Mouse (Mus musculus) intestine, embryonic 14.5 days (tissue): ENCODE data around the gene Hexim2. TPM values are rescaled to one million over a fixed set of nuclear protein-coding genes. Genes with fewer than 3 reads are reported as not detected.

ENCODE experiments used
- ATAC-seq: fragments of 200-750 bp; cut with Nextera tagmentation; replicated peaks from 2 replicates; pipeline ENCODE4 v1.8.0; 2017; ENCODE audit warnings: low read depth, moderate number of reproducible peaks, moderate TSS enrichment, moderate library complexity; ENCODE audit not compliant: low FRiP score, low TSS enrichment
- DNase-seq: peaks from one replicate; pipeline ENCODE4 v3.0.0-alpha.2; 2018; ENCODE audit warnings: low spot score
- H3K27ac ChIP-seq: fragments of 300-500 bp; sonication (generic); 2 replicates; pipeline ENCODE4 v1.5.1; 2014; ENCODE audit warnings: low read depth, mild to moderate bottlenecking, control low read depth
- H3K27me3 ChIP-seq: fragments of 300-500 bp; sonication (generic); replicated peaks from 2 replicates; pipeline ENCODE4 v1.6.1; 2014; ENCODE audit warnings: low read length, control low read depth; ENCODE audit not compliant: control insufficient read depth, insufficient read depth
- H3K36me3 ChIP-seq: fragments of 300-500 bp; sonication (generic); 2 replicates; pipeline ENCODE4 v1.6.1; 2014; ENCODE audit warnings: low read length, control low read depth; ENCODE audit not compliant: control insufficient read depth, insufficient read depth
- H3K4me1 ChIP-seq: fragments of 300-500 bp; sonication (generic); replicated peaks from 2 replicates; pipeline ENCODE4 v1.6.1; 2014; ENCODE audit warnings: low read length, control low read depth, mixed read lengths; ENCODE audit not compliant: control insufficient read depth, insufficient read depth
- H3K4me2 ChIP-seq: fragments of 300-500 bp; sonication (generic); 2 replicates; pipeline ENCODE4 v1.6.1; 2014; ENCODE audit warnings: low read length
- H3K4me3 ChIP-seq: fragments of 300-500 bp; sonication (generic); 2 replicates; pipeline ENCODE4 v1.5.1; 2014; ENCODE audit warnings: low read depth, low read length, control low read depth, mixed read lengths
- H3K9ac ChIP-seq: fragments of 300-500 bp; sonication (generic); 2 replicates; pipeline ENCODE4 v1.6.1; 2014; ENCODE audit warnings: mild to moderate bottlenecking, low read length
- H3K9me3 ChIP-seq: fragments of 300-500 bp; sonication (generic); 2 replicates; pipeline ENCODE4 v1.6.1; 2016; ENCODE audit warnings: low read length, control low read depth; ENCODE audit not compliant: control insufficient read depth
- WGBS: fragments of 180-500 bp; shearing (Covaris S2); extraction: QIAGEN DNeasy Blood & Tissue Kit; methylation state at CpG from one replicate; pipeline ENCODE4 v1.1.7; 2014; 5-methylcytosine and 5-hydroxymethylcytosine counted together
- polyA plus RNA-seq: library from polyadenylated mRNA; unstranded; fragments of >200 nt; fragmentation: Nextera tagmentation; extraction: Ambion mirVana; gene quantifications from 2 replicates; pipeline ENCODE4 v1.2.1, GENCODE M21; 2014

The Hexim2 gene
- polyA plus RNA-seq, 1 experiment from 2014 or later, result 6.9 TPM

- H3K27ac ChIP-seq, result no peak overlapping the region
- no peak overlapping the region for H3K4me3 ChIP-seq
- WGBS, result 82% methylated on average over 5 of the region's 5 CpGs
- H3K4me1 ChIP-seq, result no peaks in the 10 kb centered on the region
- no peak for ATAC-seq
- no peak for DNase-seq
- no peak overlapping the region for H3K9ac ChIP-seq
- H3K4me2 ChIP-seq, result no peak overlapping the region
- peaks cover 10% of the 10 kb centered on the region for H3K27me3 ChIP-seq
- no peaks in the 10 kb centered on the region for H3K36me3 ChIP-seq
- H3K9me3 ChIP-seq, result no peaks in the 10 kb centered on the region
Measured at GRCm38 (mm10) chr11:103177216-103177615, 45.0 kb downstream of the Hexim2 start.

GRCm38 (mm10) chr11:103177815-103178485 lies 45.7 kb downstream of the Hexim2 start:
- no peaks in the 10 kb centered on the region for H3K36me3 ChIP-seq
- H3K4me3 ChIP-seq, result no peak overlapping the region
- WGBS, result 79% methylated on average over 15 of the region's 15 CpGs
- H3K27ac ChIP-seq, result no peak overlapping the region
- ATAC-seq, result no peak
- no peak for DNase-seq
- no peak overlapping the region for H3K9ac ChIP-seq
- H3K27me3 ChIP-seq, result peaks cover 3% of the 10 kb centered on the region; the same call in 1 of the 2 replicates
- H3K4me2 ChIP-seq, result no peak overlapping the region
- no peaks in the 10 kb centered on the region for H3K4me1 ChIP-seq
- no peaks in the 10 kb centered on the region for H3K9me3 ChIP-seq

- no peak for ATAC-seq
- Histone ChIP-seq H3K4me3 (no peak overlapping the region), H3K27ac (no peak overlapping the region), H3K4me1 (no peaks in the 10 kb centered on the region), H3K9me3 (no peaks in the 10 kb centered on the region), H3K4me2 (no peak overlapping the region), H3K9ac (no peak overlapping the region), H3K27me3 (no peaks in the 10 kb centered on the region), H3K36me3 (no peaks in the 10 kb centered on the region)
- no peak for DNase-seq
- 88% methylated on average over 8 of the region's 8 CpGs for WGBS
Measured at GRCm38 (mm10) chr11:103178748-103179147, 46.5 kb downstream of the Hexim2 start.

- Histone ChIP-seq H3K4me2 (no peak overlapping the region), H3K27ac (no peak overlapping the region), H3K27me3 (no peaks in the 10 kb centered on the region), H3K4me3 (no peak overlapping the region), H3K9me3 (no peaks in the 10 kb centered on the region), H3K9ac (no peak overlapping the region), H3K4me1 (no peaks in the 10 kb centered on the region), H3K36me3 (no peaks in the 10 kb centered on the region)
- DNase-seq, result no peak
- 60% methylated on average over 1 of the region's 1 CpGs for WGBS
- no peak for ATAC-seq
Measured at GRCm38 (mm10) chr11:103180426-103180825, 48.2 kb downstream of the Hexim2 start.

- 73% methylated on average over 9 of the region's 9 CpGs for WGBS
- Histone ChIP-seq H3K27ac (no peak overlapping the region), H3K9ac (no peak overlapping the region), H3K4me1 (no peaks in the 10 kb centered on the region), H3K9me3 (no peaks in the 10 kb centered on the region), H3K4me2 (no peak overlapping the region), H3K4me3 (no peak overlapping the region), H3K27me3 (no peaks in the 10 kb centered on the region), H3K36me3 (no peaks in the 10 kb centered on the region)
- no peak for ATAC-seq
- no peak for DNase-seq
Measured at GRCm38 (mm10) chr11:103181349-103181748, 49.1 kb downstream of the Hexim2 start.

- ATAC-seq (no peak), DNase-seq (no peak)
- Histone ChIP-seq H3K36me3 (no peaks in the 10 kb centered on the region), H3K9ac (no peak overlapping the region), H3K4me3 (no peak overlapping the region), H3K27ac (no peak overlapping the region), H3K4me2 (no peak overlapping the region), H3K4me1 (no peaks in the 10 kb centered on the region), H3K9me3 (no peaks in the 10 kb centered on the region), H3K27me3 (no peaks in the 10 kb centered on the region)
- WGBS, result 74% methylated on average over 3 of the region's 3 CpGs
Measured at GRCm38 (mm10) chr11:103181911-103182310, 49.7 kb downstream of the Hexim2 start.

- WGBS, result 28% methylated on average over 2 of the region's 2 CpGs
Measured at GRCm38 (mm10) chr11:103184891-103185290, 52.7 kb downstream of the Hexim2 start.

More at GRCm38 (mm10) chr11:103184891-103185290, 52.7 kb downstream of the Hexim2 start:
- ATAC-seq (no peak), DNase-seq (no peak)
- H3K4me3 ChIP-seq, result no peak overlapping the region
- no peaks in the 10 kb centered on the region for H3K9me3 ChIP-seq
- H3K27me3 ChIP-seq, result no peaks in the 10 kb centered on the region
- H3K36me3 ChIP-seq, result no peaks in the 10 kb centered on the region
- H3K4me2 ChIP-seq, result no peak overlapping the region
- H3K4me1 ChIP-seq, result no peaks in the 10 kb centered on the region
- no peak overlapping the region for H3K27ac ChIP-seq
- H3K9ac ChIP-seq, result no peak overlapping the region

Other genes starting within 250 kb of the Hexim2 start
- gene Fam187a, start 247.3 kb upstream of the Hexim2 start, polyA plus RNA-seq, result not detected in 2 replicates
- gene Gfap, start 231.5 kb upstream of the Hexim2 start, polyA plus RNA-seq, result 0.28 and 0.58 TPM in 2 replicates
- gene Kif18b, start 207.3 kb upstream of the Hexim2 start, polyA plus RNA-seq, result 7.0 and 7.8 TPM in 2 replicates
- gene C1ql1, start 185.7 kb upstream of the Hexim2 start, polyA plus RNA-seq, result 8.2 and 9.0 TPM in 2 replicates
- 69.3 and 69.7 TPM in 2 replicates for gene Nmt1, start 104.2 kb upstream of the Hexim2 start, polyA plus RNA-seq
- 164 and 183 TPM in 2 replicates for gene Dcakd, start 104.1 kb upstream of the Hexim2 start, polyA plus RNA-seq
- 1.9 and 2.1 TPM in 2 replicates for gene Plcd3, start 30.8 kb upstream of the Hexim2 start, polyA plus RNA-seq
- gene Acbd4, start 30.7 kb upstream of the Hexim2 start, polyA plus RNA-seq, result 13.0 and 14.5 TPM in 2 replicates
- gene Hexim1, start 16.2 kb upstream of the Hexim2 start, polyA plus RNA-seq, result 6.8 and 6.9 TPM in 2 replicates
- 3.1 and 3.6 TPM in 2 replicates for gene Fmnl1, start 38.7 kb downstream of the Hexim2 start, polyA plus RNA-seq
- gene 1700023F06Rik, start 76.1 kb downstream of the Hexim2 start, polyA plus RNA-seq, result 1.3 and 1.4 TPM in 2 replicates
- gene Spata32, start 86.0 kb downstream of the Hexim2 start, polyA plus RNA-seq, result not detected in 2 replicates
- 3.7 and 3.9 TPM in 2 replicates for gene Map3k14, start 135.0 kb downstream of the Hexim2 start, polyA plus RNA-seq
- 23.8 and 24.8 TPM in 2 replicates for gene Arhgap27, start 231.3 kb downstream of the Hexim2 start, polyA plus RNA-seq